Mouse (Mus musculus): ENCODE results near the gene Oas1a.
"Not testable (repeated sequence)": the region's sequence is repeated elsewhere in the genome, so short reads cannot be mapped to it uniquely, and the experiment has no call there.

Oas1a gene

DNA sequence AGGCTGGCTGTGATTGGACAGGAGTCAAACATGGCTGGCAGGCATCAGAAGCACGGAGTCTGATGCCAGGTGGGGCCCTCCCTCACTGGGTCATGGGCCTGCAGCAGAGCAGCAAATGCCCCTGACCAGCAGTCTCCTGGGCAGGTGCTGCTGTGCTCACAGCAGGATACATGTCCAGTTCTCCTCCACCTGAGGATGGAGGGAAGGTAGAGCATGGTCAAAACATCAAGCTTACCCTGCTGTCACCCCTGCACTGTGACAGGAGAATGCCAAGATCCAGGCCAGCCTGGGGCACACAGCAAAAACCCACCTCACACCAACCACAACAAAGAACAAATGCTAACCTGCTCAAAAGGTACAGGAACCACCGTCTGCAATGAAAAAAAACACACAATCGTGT is 30.5 kb downstream of the Oas1a start:
- POLR2A ChIA-PET: interaction anchor here in 1 of 4 experiments (1.1 kb wide), 1 partner anchor 11 kb away, joined by 4 read pairs; the partner anchor contains the start of gene Oas1g
- CTCF ChIA-PET: not testable (repeated sequence)

GRCm38 (mm10) chr5:120871469-120871868 is 35.9 kb downstream of the Oas1a start:
- CTCF ChIA-PET: no interaction called here
- POLR2A ChIA-PET: interaction anchor here in 1 of 4 experiments (0.7 to 1.5 kb wide), 3 partner anchors 10 to 68 kb away, joined by 4 read pairs; partner anchors contain the start of genes Oas1g and Oas1h

GRCm38 (mm10) chr5:120870782-120871181 is 36.5 kb downstream of the Oas1a start:
- ChIA-PET POLR2A (interaction anchor here in 2 of 4 experiments (0.7 to 1.5 kb wide), 5 partner anchors 9 to 68 kb away, joined by 3 to 5 read pairs (median 4); partner anchors contain the start of genes Oas1g (in 1 of the 2) and Oas1h (in 1 of the 2)), CTCF (interaction anchor here in 1 of 4 experiments (1.3 kb wide), 1 partner anchor 37 kb away, joined by 3 read pairs; no protein-coding TSS in a partner anchor)

- ChIA-PET CTCF (interaction anchor here in 2 of 4 experiments (0.5 to 1.3 kb wide), 3 partner anchors 19 to 549 kb away, joined by 3 read pairs; no protein-coding TSS in a partner anchor), POLR2A (interaction anchor here in 2 of 4 experiments (0.5 to 1.5 kb wide), 5 partner anchors 18 to 210 kb away, joined by 3 to 6 read pairs (median 4); partner anchors contain the start of gene Oas1g (in 1 of the 2))
Observed at GRCm38 (mm10) chr5:120870081-120870480, 37.2 kb downstream of the Oas1a start.

DNA sequence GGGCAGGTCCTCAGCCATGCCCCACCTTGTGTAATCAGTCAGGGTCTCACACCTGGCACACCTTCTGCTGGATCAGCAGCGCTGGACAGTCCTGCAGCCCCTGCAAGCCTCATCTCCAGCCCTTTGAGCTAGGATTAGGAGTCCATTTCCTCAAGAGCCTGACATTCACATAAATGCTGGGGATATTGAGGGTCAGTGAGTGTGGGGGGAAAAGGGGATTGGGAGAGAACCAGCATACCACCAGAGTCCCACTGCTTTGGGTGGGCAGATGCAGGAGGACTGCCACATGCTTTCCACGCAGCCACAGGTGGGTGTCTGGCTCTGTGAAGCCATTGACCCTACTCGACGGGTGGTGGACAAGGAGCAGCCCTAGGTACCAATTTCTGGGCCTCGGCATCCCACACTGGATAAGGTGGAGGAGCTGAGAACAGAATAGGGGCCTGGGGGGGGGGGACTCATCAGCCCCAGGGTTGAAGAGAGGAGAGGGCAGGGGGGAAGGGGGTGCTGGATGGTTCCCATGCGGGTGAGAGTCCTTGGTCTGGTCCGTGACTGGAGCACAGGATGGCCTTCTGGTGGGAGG is 37.8 kb downstream of the Oas1a start:
- POLR2A ChIA-PET: interaction anchor here in 2 of 4 experiments (1.1 to 1.5 kb wide), 3 partner anchors 39 to 211 kb away, joined by 3 to 5 read pairs (median 4); no protein-coding TSS in a partner anchor
- CTCF ChIA-PET: interaction anchor here in 1 of 4 experiments (0.7 to 1.3 kb wide), 2 partner anchors 18 to 36 kb away, joined by 3 read pairs; no protein-coding TSS in a partner anchor

GRCm38 (mm10) chr5:120865336-120865860 is 41.9 kb downstream of the Oas1a start:
- ChIA-PET CTCF (interaction anchor here in 2 of 4 experiments (0.5 to 1.5 kb wide), 3 partner anchors 28 to 223 kb away, joined by 3 read pairs; no protein-coding TSS in a partner anchor), POLR2A (no interaction called here)

GRCm38 (mm10) chr5:120861121-120861520 is 46.2 kb downstream of the Oas1a start, which contains the start of gene Oas1h:
TSS of gene Oas1h (plus strand) at chr5:120861421.
- CTCF ChIA-PET: interaction anchor here in 1 of 4 experiments (0.5 to 1.2 kb wide), 2 partner anchors 55 to 66 kb away, joined by 3 read pairs; no protein-coding TSS in a partner anchor
- POLR2A ChIA-PET: interaction anchor here in 2 of 4 experiments (0.6 to 1.7 kb wide), 5 partner anchors 10 to 1023 kb away, joined by 3 to 5 read pairs (median 3); partner anchors contain the start of gene Oas1a (in 1 of the 2)

- POLR2A ChIA-PET: no interaction called here
- CTCF ChIA-PET: interaction anchor here in 1 of 4 experiments (1.1 kb wide), 1 partner anchor 44 kb away, joined by 3 read pairs; no protein-coding TSS in a partner anchor
Observed at GRCm38 (mm10) chr5:120859241-120859640, 48.1 kb downstream of the Oas1a start.

DNA sequence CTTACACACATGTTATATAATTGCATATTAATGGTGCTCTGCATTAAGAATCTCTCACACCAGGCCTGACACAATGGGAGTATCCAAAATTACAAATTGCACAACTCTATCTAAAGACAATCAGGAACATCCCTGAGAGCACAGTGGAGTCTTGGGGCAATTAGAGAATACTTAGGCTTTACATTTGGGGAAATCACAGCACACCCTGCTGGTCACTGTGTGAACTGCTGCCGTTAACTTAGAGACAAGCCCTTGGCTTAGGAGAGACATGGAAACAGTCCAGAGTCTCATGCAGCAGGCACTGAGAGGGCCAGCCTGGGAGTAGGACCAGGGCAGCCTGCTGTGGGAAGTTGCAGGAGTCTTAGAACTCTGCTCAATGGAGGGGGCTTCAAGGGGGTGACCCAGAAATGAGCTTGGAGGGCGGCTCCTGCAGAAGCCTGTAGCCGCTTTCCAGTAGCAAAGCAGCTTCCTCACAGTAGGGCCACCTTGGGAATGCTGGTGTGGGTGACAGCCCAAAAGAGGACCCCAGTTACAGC is 57.7 kb downstream of the Oas1a start:
- ChIA-PET POLR2A (interaction anchor here in 1 of 4 experiments (0.6 kb wide), 2 partner anchors 12 to 38 kb away, joined by 3 to 12 read pairs; partner anchors contain the start of genes Oas1g and Oas1h), CTCF (interaction anchor here (0.6 to 2.1 kb wide), 9 partner anchors 10 to 659 kb away, joined by 3 to 16 read pairs (median 3); no protein-coding TSS in a partner anchor)

- POLR2A ChIA-PET: interaction anchor here in 1 of 4 experiments (0.6 kb wide), 1 partner anchor 92 kb away, joined by 4 read pairs; no protein-coding TSS in a partner anchor
- CTCF ChIA-PET: interaction anchor here in 2 of 4 experiments (0.6 to 0.9 kb wide), 2 partner anchors 11 to 41 kb away, joined by 3 to 8 read pairs; no protein-coding TSS in a partner anchor
Observed at GRCm38 (mm10) chr5:120847067-120847466, 60.3 kb downstream of the Oas1a start, which contains the start of gene Oas1f. TSS of gene Oas1f (plus strand) at chr5:120847367.
